Mouse (Mus musculus): ENCODE data around the gene Sgip1.

- no peak for TF ChIP-seq CTCF (IDR thresholded peaks at IDR 0.05; ENCODE audit: insufficient read depth, low read depth, low read length)
- TF ChIP-seq POLR2A (IDR thresholded peaks at IDR 0.05; ENCODE audit: insufficient read depth, low read depth, low read length), result no peak
Observed at GRCm38 (mm10) chr4:102944325-102944724, 203.2 kb downstream of the Sgip1 start.
